Mouse (Mus musculus): ENCODE data around the gene Ralgds. TPM values are rescaled to one million over a fixed set of nuclear protein-coding genes. Genes with fewer than 3 reads are reported as not detected.
A peak's percentile ranks its signal among the peaks of the same experiment; 100 is the strongest.
"Not testable (repeated sequence)": the region's sequence is repeated elsewhere in the genome, so short reads cannot be mapped to it uniquely, and the experiment has no call there.

Ralgds gene
- total and polyA plus RNA-seq, 2 experiments from 2014 or later: 12.2 to 34.9 TPM

GRCm38 (mm10) chr2:28506291-28506690 is 6.6 kb upstream of the Ralgds start:
- no peaks in the 10 kb centered on the region for H3K9me3 ChIP-seq (replicated peaks; ENCODE audit: control insufficient read depth, low read length)
- no peak overlapping the region for H3K27ac ChIP-seq (ENCODE audit: low read depth)
- no peaks in the 10 kb centered on the region for H3K36me3 ChIP-seq (replicated peaks; ENCODE audit: control insufficient read depth, insufficient read depth, low read length)
- no peak overlapping the region for H3K9ac ChIP-seq (replicated peaks; ENCODE audit: low read depth, low read length)
- DNase-seq (ENCODE audit: low spot score): no peak
- H3K4me3 ChIP-seq (ENCODE audit: low read depth, low read length): no peak overlapping the region
- no peaks in the 10 kb centered on the region for H3K4me1 ChIP-seq (ENCODE audit: control insufficient read depth, insufficient read depth)
- 85% methylated on average over 6 of the region's 6 CpGs for WGBS
- H3K4me2 ChIP-seq (ENCODE audit: low read depth, low read length): no peak overlapping the region
- no peak for ATAC-seq (ENCODE audit: insufficient read depth, low read depth)
- no peaks in the 10 kb centered on the region for H3K27me3 ChIP-seq (ENCODE audit: control insufficient read depth, insufficient read depth, low read length)
- TF ChIP-seq CTCF (IDR thresholded peaks at IDR 0.05; ENCODE audit: low read depth) (no peak), EP300 (IDR thresholded peaks at IDR 0.05; ENCODE audit: low read depth) (no peak)

- 0 out of 2 replicates have a peak, but pooled peaks have one; percentile 2 for TF ChIP-seq CTCF (IDR thresholded peaks at IDR 0.05; ENCODE audit: low read depth)
- not testable (repeated sequence) for ATAC-seq (ENCODE audit: insufficient read depth, low read depth); H3K4me3 ChIP-seq (ENCODE audit: low read depth, low read length); H3K9ac ChIP-seq (replicated peaks; ENCODE audit: low read depth, low read length); H3K4me2 ChIP-seq (ENCODE audit: low read depth, low read length); H3K27me3 ChIP-seq (ENCODE audit: control insufficient read depth, insufficient read depth, low read length); H3K36me3 ChIP-seq (replicated peaks; ENCODE audit: control insufficient read depth, insufficient read depth, low read length); H3K27ac ChIP-seq (ENCODE audit: low read depth); DNase-seq (ENCODE audit: low spot score); H3K9me3 ChIP-seq (replicated peaks; ENCODE audit: control insufficient read depth, low read length)
- H3K4me1 ChIP-seq (ENCODE audit: control insufficient read depth, insufficient read depth): peaks cover 11% of the 10 kb centered on the region; the same call in 1 of the 2 replicates
- 41% methylated on average over 5 of the region's 5 CpGs for WGBS
These were observed 1.3 kb upstream of the Ralgds start for GRCm38 (mm10) chr2:28511600-28511999.

- no peak overlapping the region for H3K27ac ChIP-seq (ENCODE audit: low read depth)
- DNase-seq (ENCODE audit: low spot score) (peak; percentile 9), ATAC-seq (ENCODE audit: insufficient read depth, low read depth) (0 out of 2 replicates have a peak, but pooled peaks have one; percentile 2)
- no peaks in the 10 kb centered on the region for H3K36me3 ChIP-seq (replicated peaks; ENCODE audit: control insufficient read depth, insufficient read depth, low read length)
- peak overlapping the region; percentile 58 for H3K4me3 ChIP-seq (ENCODE audit: low read depth, low read length)
- H3K4me2 ChIP-seq (ENCODE audit: low read depth, low read length): peak overlapping the region; percentile 95
- WGBS: 9% methylated on average over 40 of the region's 47 CpGs
- no peaks in the 10 kb centered on the region for H3K27me3 ChIP-seq (ENCODE audit: control insufficient read depth, insufficient read depth, low read length)
- TF ChIP-seq EP300 (IDR thresholded peaks at IDR 0.05; ENCODE audit: low read depth) (no peak), CTCF (IDR thresholded peaks at IDR 0.05; ENCODE audit: low read depth) (no peak)
- H3K4me1 ChIP-seq (ENCODE audit: control insufficient read depth, insufficient read depth): peaks cover 18% of the 10 kb centered on the region
- H3K9me3 ChIP-seq (replicated peaks; ENCODE audit: control insufficient read depth, low read length): no peaks in the 10 kb centered on the region
- H3K9ac ChIP-seq (replicated peaks; ENCODE audit: low read depth, low read length): peak overlapping the region; percentile 70
These were observed 776 bp downstream of the Ralgds start for GRCm38 (mm10) chr2:28513431-28514370.

GRCm38 (mm10) chr2:28514489-28514888 is 1.6 kb downstream of the Ralgds start:
- Histone ChIP-seq H3K4me3 (ENCODE audit: low read depth, low read length) (no peak overlapping the region), H3K27ac (ENCODE audit: low read depth) (no peak overlapping the region)
- 13% methylated on average over 5 of the region's 5 CpGs for WGBS

GRCm38 (mm10) chr2:28517206-28517909 is 4.4 kb downstream of the Ralgds start:
- peak; percentile 78 for ATAC-seq (ENCODE audit: insufficient read depth, low read depth)
- H3K4me2 ChIP-seq (ENCODE audit: low read depth, low read length): no peak overlapping the region
- WGBS: 35% methylated on average over 5 of the region's 5 CpGs
- H3K36me3 ChIP-seq (replicated peaks; ENCODE audit: control insufficient read depth, insufficient read depth, low read length): no peaks in the 10 kb centered on the region
- no peak overlapping the region for H3K4me3 ChIP-seq (ENCODE audit: low read depth, low read length)
- peaks cover 18% of the 10 kb centered on the region for H3K4me1 ChIP-seq (ENCODE audit: control insufficient read depth, insufficient read depth)
- no peak for TF ChIP-seq EP300 (IDR thresholded peaks at IDR 0.05; ENCODE audit: low read depth)
- peak; percentile 93 for TF ChIP-seq CTCF (IDR thresholded peaks at IDR 0.05; ENCODE audit: low read depth)
- H3K27ac ChIP-seq (ENCODE audit: low read depth): no peak overlapping the region
- H3K9me3 ChIP-seq (replicated peaks; ENCODE audit: control insufficient read depth, low read length): no peaks in the 10 kb centered on the region
- H3K9ac ChIP-seq (replicated peaks; ENCODE audit: low read depth, low read length): no peak overlapping the region
- DNase-seq (ENCODE audit: low spot score): peak; percentile 82
- no peaks in the 10 kb centered on the region for H3K27me3 ChIP-seq (ENCODE audit: control insufficient read depth, insufficient read depth, low read length)

More at GRCm38 (mm10) chr2:28514489-28514888, 1.6 kb downstream of the Ralgds start:
- peaks cover 18% of the 10 kb centered on the region for H3K4me1 ChIP-seq (ENCODE audit: control insufficient read depth, insufficient read depth)
- no peaks in the 10 kb centered on the region for H3K27me3 ChIP-seq (ENCODE audit: control insufficient read depth, insufficient read depth, low read length)
- H3K36me3 ChIP-seq (replicated peaks; ENCODE audit: control insufficient read depth, insufficient read depth, low read length): no peaks in the 10 kb centered on the region
- no peak overlapping the region for H3K9ac ChIP-seq (replicated peaks; ENCODE audit: low read depth, low read length)
- no peaks in the 10 kb centered on the region for H3K9me3 ChIP-seq (replicated peaks; ENCODE audit: control insufficient read depth, low read length)
- DNase-seq (ENCODE audit: low spot score) (peak; percentile 71), ATAC-seq (ENCODE audit: insufficient read depth, low read depth) (no peak)
- peak overlapping the region; percentile 95; the same call in 1 of the 2 replicates for H3K4me2 ChIP-seq (ENCODE audit: low read depth, low read length)
- TF ChIP-seq EP300 (IDR thresholded peaks at IDR 0.05; ENCODE audit: low read depth) (no peak), CTCF (IDR thresholded peaks at IDR 0.05; ENCODE audit: low read depth) (peak; percentile 87)
